In the genomic region with DNA sequence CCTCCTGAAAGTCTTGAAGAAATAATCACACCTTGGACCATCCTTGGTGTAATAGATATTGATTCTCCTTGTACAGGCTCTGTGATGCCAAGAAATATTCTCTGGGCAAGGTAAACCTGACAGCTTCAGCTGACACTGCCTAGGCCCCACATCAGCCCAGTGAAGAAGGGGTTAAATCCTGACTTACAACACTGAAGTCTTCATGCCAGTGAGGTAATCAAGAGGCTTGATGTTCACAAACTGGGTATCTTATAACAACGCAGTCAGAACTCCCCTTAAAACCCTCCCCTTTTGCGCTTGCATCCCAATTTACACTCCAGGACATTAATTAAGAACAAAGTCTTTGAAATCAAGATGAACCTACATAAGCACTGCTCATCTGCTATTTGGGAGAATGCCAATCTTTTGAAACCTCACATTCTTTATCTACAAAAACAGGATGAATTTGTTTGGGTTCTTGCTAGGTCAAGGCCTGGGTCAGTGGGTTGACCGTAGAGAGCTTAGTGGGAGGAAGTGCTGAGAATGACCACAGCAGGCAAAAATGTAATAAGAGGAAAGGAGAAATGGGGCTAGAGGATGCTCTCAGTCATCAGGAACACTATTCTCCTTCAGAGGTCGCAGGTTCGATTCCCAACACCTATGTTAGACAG, we compare ENCODE assay signal across 15 mouse cellular contexts. TPM values are rescaled to one million over a fixed set of nuclear protein-coding genes. Genes with fewer than 3 reads are reported as not detected.
DNase-seq lines count a peak whose midpoint lies in the region; ATAC-seq and TF ChIP-seq lines count a peak whose summit lies in the region.
"Had no signal": no experiment of that assay in that cellular context is flagged by ENCODE, and none has a peak within 500 bp of the region (broad histone marks: within the 10 kb centered on the region; RNA-seq: fewer than 3 reads in every experiment).

No protein-coding gene starts in this region.

- no peak for TF ChIP-seq CTCF in Patski (IDR thresholded peaks at IDR 0.05)

- no peaks in the 10 kb centered on the region for H3K27me3 ChIP-seq in Patski
- H3K27me3 ChIP-seq in kidney, embryonic 14.5 days (ENCODE audit: control insufficient read depth, insufficient read depth, low read length): no peaks in the 10 kb centered on the region
- H3K27me3 ChIP-seq: hindbrain, embryonic 15.5 days; neural tube, embryonic 12.5 days had no signal

- POLR2A ChIA-PET in Patski (lab: Charles Lee): no interaction called here

- H3K4me1 ChIP-seq in kidney, embryonic 14.5 days (ENCODE audit: control insufficient read depth, insufficient read depth, low read length): peaks cover 2% of the 10 kb centered on the region; the same call in 1 of the 2 replicates
- H3K4me1 ChIP-seq: neural tube, embryonic 12.5 days had no signal

- no peak overlapping the region for H3K4me3 ChIP-seq in kidney, embryonic 14.5 days (ENCODE audit: low read length)
- H3K4me3 ChIP-seq: erythroblast, embryonic 14.5 days; hindbrain, embryonic 15.5 days; neural tube, embryonic 12.5 days had no signal

- H3K9me3 ChIP-seq in kidney, embryonic 14.5 days (ENCODE audit: control insufficient read depth, low read length): no peaks in the 10 kb centered on the region
- H3K9me3 ChIP-seq: hindbrain, embryonic 15.5 days; neural tube, embryonic 12.5 days had no signal

- no peak overlapping the region for H3K4me2 ChIP-seq in kidney, embryonic 14.5 days (replicated peaks; ENCODE audit: low read depth, low read length)
- H3K4me2 ChIP-seq: hindbrain, embryonic 15.5 days; liver, embryonic 11.5 days; neural tube, embryonic 12.5 days had no signal

- peak; percentile 71 for ATAC-seq in Patski
- peak; percentile 82 for ATAC-seq in kidney, embryonic 14.5 days (ENCODE audit: low FRiP score, low TSS enrichment)

- in situ Hi-C loops in Patski (cut with MboI; ENCODE audit: low pct_unique_long_range_greater_than_20kb): no loop called here

- CTCF ChIA-PET in Patski (lab: Charles Lee): interaction anchor here (1.0 to 1.9 kb wide), 2 partner anchors 8 to 36 kb away, joined by 3 to 4 read pairs; no protein-coding TSS in a partner anchor

- no peak overlapping the region for H3K9ac ChIP-seq in kidney, embryonic 14.5 days (ENCODE audit: low read depth, low read length)
- H3K9ac ChIP-seq: hindbrain, embryonic 15.5 days; neural tube, embryonic 12.5 days had no signal

- DNase-seq in kidney, adult 11 months: peak; percentile 7
- no peak for DNase-seq in kidney, adult 18-20 months
- DNase-seq in Patski (ENCODE audit: low read depth, low spot score): peak; percentile 28
- peak; percentile 60 for DNase-seq in lung, postnatal 10 days
- DNase-seq in T-cell, adult 2 months (ENCODE audit: low spot score): no peak
- DNase-seq in right cerebral cortex, postnatal 4 days: no peak
- DNase-seq: cerebellum, adult 11-12 months; gastrocnemius, postnatal 36 days; right cerebral cortex, adult 18-20 months; thymus, adult 2 months had no signal

- no peaks in the 10 kb centered on the region for H3K36me3 ChIP-seq in kidney, embryonic 14.5 days (ENCODE audit: control insufficient read depth, insufficient read depth, low read length)
- H3K36me3 ChIP-seq: hindbrain, embryonic 15.5 days; neural tube, embryonic 12.5 days had no signal

- H3K27ac ChIP-seq in kidney, embryonic 14.5 days (ENCODE audit: low read depth, low read length): no peak overlapping the region
- H3K27ac ChIP-seq: hindbrain, embryonic 15.5 days; neural tube, embryonic 12.5 days had no signal

- 34% methylated on average over 5 of the region's 5 CpGs for WGBS in kidney, embryonic 14.5 days

RNA-seq across cellular contexts. Expression of gene Rtraf, which starts 43.8 kb away (rescaled TPM):
- 136 TPM for polyA plus RNA-seq in Patski (2021)
- 230 and 277 TPM in 2 replicates for polyA plus RNA-seq in kidney, embryonic 14.5 days (2014; fragmentation: Nextera tagmentation; extraction: Ambion mirVana)

Comparison
In these comparisons a context has a peak if more than half of its experiments do, and no peak if none do; other contexts are left out.
1. DNase-seq: peak in kidney, adult 11 months (single experiment), Patski (single experiment) and lung, postnatal 10 days (single experiment); none in kidney, adult 18-20 months (single experiment), T-cell, adult 2 months (single experiment) and right cerebral cortex, postnatal 4 days (single experiment).